Mouse (Mus musculus): Measurements from ENCODE around the gene Cdc42se1. TPM values are rescaled to one million over a fixed set of nuclear protein-coding genes. Genes with fewer than 3 reads are reported as not detected.

Gene Cdc42se1
- total and polyA plus RNA-seq, 3 experiments = 55.3 to 128 (median 71.1) TPM

DNA sequence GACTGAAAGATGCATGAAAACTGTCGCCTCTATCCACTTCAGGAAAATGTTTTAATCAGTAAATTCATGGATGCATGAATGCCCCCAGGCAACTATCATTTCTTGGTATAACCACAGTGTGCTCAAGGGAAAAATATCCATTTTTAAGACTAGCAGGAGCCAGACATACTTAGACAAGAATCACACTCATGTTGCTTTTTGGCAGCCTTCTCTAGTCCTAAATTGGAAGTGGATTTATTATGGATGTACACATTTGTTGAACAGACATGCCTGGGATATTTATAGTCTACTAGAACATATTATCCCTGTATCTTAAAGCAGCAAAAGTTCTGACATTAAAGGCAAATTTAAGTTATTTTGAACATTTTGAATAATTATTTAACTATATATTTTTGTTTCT, 36.2 kb downstream of the Cdc42se1 start:
- DNase-seq (ENCODE audit: extremely low read depth) = no peak
- dilution Hi-C loops (cut with MboI; ENCODE audit: extremely low pct_ligation_motif_present, extremely low pct_unique_long_range_greater_than_20kb, low sequenced_read_pairs) (no loop called here), in situ Hi-C loops (cut with MboI; ENCODE audit: low pct_ligation_motif_present, low pct_unique_long_range_greater_than_20kb, low sequenced_read_pairs) (loop anchor here (5.0 kb wide), 1 partner anchor 132 kb away; the partner anchor contains the start of genes Lysmd1 and Scnm1)
- Histone ChIP-seq H3K9ac (ENCODE audit: insufficient read depth, low read depth) (no peak overlapping the region), H3K27me3 (replicated peaks) (no peaks in the 10 kb centered on the region), H3K79me2 (replicated peaks; ENCODE audit: control insufficient read depth, extremely low read depth, insufficient read depth, poor library complexity, severe bottlenecking) (no peaks in the 10 kb centered on the region), H3K4me2 (ENCODE audit: insufficient read depth, low read depth, poor library complexity, severe bottlenecking) (no peak overlapping the region), H3K9me3 (replicated peaks; ENCODE audit: low read length) (peaks cover 2% of the 10 kb centered on the region), H3K4me1 (ENCODE audit: control insufficient read depth in 1 of 2, insufficient read depth in 2 of 2) (peaks cover 0 to 11% of the 10 kb centered on the region in 2 experiments; a peak in 1 of 4 replicates), H3K4me3 (replicated peaks in 1 of 3; ENCODE audit: low read depth in 2 of 3, low read length in 2 of 3, poor library complexity in 1 of 3) (no peak overlapping the region), H3K36me3 (replicated peaks in 1 of 2; ENCODE audit: control insufficient read depth in 1 of 2, insufficient read depth in 1 of 2, low read length in 1 of 2) (peaks cover 8 to 69% of the 10 kb centered on the region in 2 experiments), H3K27ac (ENCODE audit: insufficient read depth, low read depth) (no peak overlapping the region)
- no peak for TF ChIP-seq ELF1 (IDR thresholded peaks at IDR 0.05; ENCODE audit: low read depth, low read length)
- no peak for TF ChIP-seq CHD2 (IDR thresholded peaks at IDR 0.05; ENCODE audit: low read length)
- TF ChIP-seq CHD1 (IDR thresholded peaks at IDR 0.05; ENCODE audit: low read depth, low read length) = no peak
- no peak for TF ChIP-seq MAFK (IDR thresholded peaks at IDR 0.05; ENCODE audit: insufficient replicate concordance, low read length)
- no peak for TF ChIP-seq ZNF384 (IDR thresholded peaks at IDR 0.05; ENCODE audit: low read depth, low read length)
- TF ChIP-seq SMC3 (IDR thresholded peaks at IDR 0.05; ENCODE audit: low read depth, low read length) = no peak
- no peak for TF ChIP-seq MAZ (IDR thresholded peaks at IDR 0.05; ENCODE audit: low read depth, low read length)
- no peak for TF ChIP-seq POLR2A (IDR thresholded peaks at IDR 0.05; ENCODE audit: low read depth, low read length)
- TF ChIP-seq MXI1 (IDR thresholded peaks at IDR 0.05; ENCODE audit: low read depth, low read length) = no peak
- TF ChIP-seq SIN3A (IDR thresholded peaks at IDR 0.05; ENCODE audit: low read length) = no peak
- TF ChIP-seq KAT2A (IDR thresholded peaks at IDR 0.05; ENCODE audit: insufficient replicate concordance, low read length) = no peak
- no peak for TF ChIP-seq UBTF (IDR thresholded peaks at IDR 0.05; ENCODE audit: low read depth, low read length)
- no peak for TF ChIP-seq JUN (IDR thresholded peaks at IDR 0.05; ENCODE audit: insufficient read depth, low read depth, low read length)
- TF ChIP-seq CTCF (conservative IDR thresholded peaks at IDR 0.05 in 1 of 2, IDR thresholded peaks at IDR 0.05 in 1 of 2; ENCODE audit: low read depth in 2 of 2, low read length in 2 of 2) = no peak
- no peak for TF ChIP-seq ZMIZ1 (IDR thresholded peaks at IDR 0.05; ENCODE audit: low read depth, low read length)
- TF ChIP-seq JUND (conservative IDR thresholded peaks at IDR 0.05; ENCODE audit: low read depth, low read length) = no peak
- no peak for TF ChIP-seq MEF2A (IDR thresholded peaks at IDR 0.05; ENCODE audit: borderline replicate concordance, low read depth, low read length)
- no peak for TF ChIP-seq ZC3H11A (IDR thresholded peaks at IDR 0.05; ENCODE audit: low read depth, low read length)

DNA sequence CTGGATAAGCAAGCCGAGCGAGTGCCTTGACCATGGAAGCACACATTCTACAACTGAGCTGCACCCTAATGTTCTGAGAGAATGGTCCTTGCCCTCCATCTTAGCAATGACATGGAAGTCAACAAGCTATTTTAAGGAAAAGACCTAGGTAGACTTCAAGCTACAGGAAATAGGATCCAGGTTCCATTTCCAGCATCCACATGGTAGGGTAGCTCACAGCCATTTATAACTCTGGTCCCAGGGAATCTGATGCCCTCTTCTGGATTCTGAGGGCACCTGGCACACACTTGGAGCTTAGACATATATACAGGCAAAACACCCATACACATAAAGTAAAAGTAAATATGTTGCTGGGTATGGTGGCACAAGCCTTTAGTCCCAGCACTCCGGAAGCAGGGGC, 37.5 kb downstream of the Cdc42se1 start:
- TF ChIP-seq NRF1 (IDR thresholded peaks at IDR 0.05; ENCODE audit: low read depth, low read length) (no peak), SMC3 (IDR thresholded peaks at IDR 0.05; ENCODE audit: low read depth, low read length) (no peak), MXI1 (IDR thresholded peaks at IDR 0.05; ENCODE audit: low read depth, low read length) (no peak), SIN3A (IDR thresholded peaks at IDR 0.05; ENCODE audit: low read length) (no peak), ZMIZ1 (IDR thresholded peaks at IDR 0.05; ENCODE audit: low read depth, low read length) (no peak), RCOR1 (conservative IDR thresholded peaks at IDR 0.05; ENCODE audit: low read depth, low read length) (no peak), ZC3H11A (IDR thresholded peaks at IDR 0.05; ENCODE audit: low read depth, low read length) (no peak), MAZ (IDR thresholded peaks at IDR 0.05; ENCODE audit: low read depth, low read length) (no peak), KAT2A (IDR thresholded peaks at IDR 0.05; ENCODE audit: insufficient replicate concordance, low read length) (no peak), USF1 (IDR thresholded peaks at IDR 0.05; ENCODE audit: low read depth, low read length) (no peak), EP300 (IDR thresholded peaks at IDR 0.05; ENCODE audit: low read length) (no peak), ETS1 (conservative IDR thresholded peaks at IDR 0.05; ENCODE audit: low read depth, low read length) (no peak), IRF4 (IDR thresholded peaks at IDR 0.05; ENCODE audit: low read depth, low read length) (no peak), CHD1 (IDR thresholded peaks at IDR 0.05; ENCODE audit: low read depth, low read length) (no peak), PAX5 (IDR thresholded peaks at IDR 0.05; ENCODE audit: low read length) (no peak)
- Histone ChIP-seq H3K36me3 (replicated peaks in 1 of 2; ENCODE audit: control insufficient read depth in 1 of 2, insufficient read depth in 1 of 2, low read length in 1 of 2) (peaks cover 8 to 65% of the 10 kb centered on the region in 2 experiments), H3K27me3 (replicated peaks) (no peaks in the 10 kb centered on the region), H3K9ac (ENCODE audit: insufficient read depth, low read depth) (no peak overlapping the region), H3K79me2 (replicated peaks; ENCODE audit: control insufficient read depth, extremely low read depth, insufficient read depth, poor library complexity, severe bottlenecking) (no peaks in the 10 kb centered on the region), H3K4me2 (ENCODE audit: insufficient read depth, low read depth, poor library complexity, severe bottlenecking) (no peak overlapping the region), H3K4me1 (ENCODE audit: control insufficient read depth in 1 of 2, insufficient read depth in 2 of 2) (peaks cover 0 to 11% of the 10 kb centered on the region in 2 experiments; a peak in 1 of 4 replicates), H3K9me3 (replicated peaks; ENCODE audit: low read length) (peaks cover 2% of the 10 kb centered on the region), H3K4me3 (replicated peaks in 1 of 3; ENCODE audit: low read depth in 2 of 3, low read length in 2 of 3, poor library complexity in 1 of 3) (no peak overlapping the region), H3K27ac (ENCODE audit: insufficient read depth, low read depth) (no peak overlapping the region)
- dilution Hi-C loops (cut with MboI; ENCODE audit: extremely low pct_ligation_motif_present, extremely low pct_unique_long_range_greater_than_20kb, low sequenced_read_pairs) = no loop called here
- DNase-seq (ENCODE audit: extremely low read depth) = no peak
- in situ Hi-C loops (cut with MboI; ENCODE audit: low pct_ligation_motif_present, low pct_unique_long_range_greater_than_20kb, low sequenced_read_pairs) = loop anchor here (5.0 kb wide), 1 partner anchor 134 kb away; the partner anchor contains the start of genes Lysmd1 and Scnm1
